Mouse (Mus musculus) limb, embryonic 14.5 days (tissue): ENCODE results near the gene Gm45713. TPM values are rescaled to one million over a fixed set of nuclear protein-coding genes. Genes with fewer than 3 reads are reported as not detected.

Experiments used
- ATAC-seq: fragments of 200-750 bp; cut with Nextera tagmentation; 2 replicates; pipeline ENCODE4 v1.8.0; 2017; ENCODE audit warnings: low read depth, moderate number of reproducible peaks, moderate TSS enrichment; ENCODE audit not compliant: low FRiP score
- DNase-seq: peaks from one replicate; pipeline ENCODE4 v3.0.0-alpha.2; 2015; ENCODE audit warnings: low spot score
- H3K27ac ChIP-seq: fragments of 300-500 bp; sonication (generic); replicated peaks from 2 replicates; pipeline ENCODE4 v1.5.1; 2014; ENCODE audit warnings: low read depth, mild to moderate bottlenecking, low read length, moderate library complexity, mixed read lengths
- H3K27me3 ChIP-seq: fragments of 300-500 bp; sonication (generic); 2 replicates; pipeline ENCODE4 v1.6.1; 2014; ENCODE audit warnings: low read length, mixed read lengths; ENCODE audit not compliant: control insufficient read depth, insufficient read depth
- H3K36me3 ChIP-seq: fragments of 300-500 bp; sonication (generic); 2 replicates; pipeline ENCODE4 v1.6.1; 2014; ENCODE audit warnings: mild to moderate bottlenecking, low read length, moderate library complexity, mixed read lengths; ENCODE audit not compliant: control insufficient read depth, insufficient read depth
- H3K4me1 ChIP-seq: fragments of 300-500 bp; sonication (generic); 2 replicates; pipeline ENCODE4 v1.6.1; 2014; ENCODE audit warnings: antibody characterized with exemption, low read length, mixed read lengths; ENCODE audit not compliant: control insufficient read depth, insufficient read depth
- H3K4me2 ChIP-seq: fragments of 300-500 bp; sonication (generic); replicated peaks from 2 replicates; pipeline ENCODE4 v1.6.1; 2014; ENCODE audit warnings: low read depth, mild to moderate bottlenecking, low read length, moderate library complexity; ENCODE audit not compliant: severe bottlenecking
- H3K4me3 ChIP-seq: fragments of 300-500 bp; sonication (generic); replicated peaks from 2 replicates; pipeline ENCODE4 v1.5.1; 2014; ENCODE audit warnings: low read length
- H3K9ac ChIP-seq: fragments of 300-500 bp; sonication (generic); 2 replicates; pipeline ENCODE4 v1.6.1; 2014; ENCODE audit warnings: mild to moderate bottlenecking, low read depth, low read length, moderate library complexity; ENCODE audit not compliant: severe bottlenecking
- H3K9me3 ChIP-seq: fragments of 300-500 bp; sonication (generic); 2 replicates; pipeline ENCODE4 v1.6.1; 2016; ENCODE audit warnings: low read length; ENCODE audit not compliant: control insufficient read depth
- POLR2A ChIP-seq: fragments of 200-500 bp; IDR thresholded peaks from 2 replicates; pipeline ENCODE4 v1.8.0; 2012; ENCODE audit warnings: inconsistent platforms, mild to moderate bottlenecking, moderate library complexity, borderline replicate concordance; ENCODE audit not compliant: insufficient read depth, insufficient read length; ENCODE audit errors: extremely low read depth
- WGBS: fragments of 180-500 bp; shearing (Covaris S2); extraction: QIAGEN DNeasy Blood & Tissue Kit; methylation state at CpG from one replicate; pipeline ENCODE4 v1.1.7; 2014; 5-methylcytosine and 5-hydroxymethylcytosine counted together
- polyA plus RNA-seq, 2 experiments: library from polyadenylated mRNA; depleted of rRNA in 1 of 2; stranded (reverse) in 1 of 2; unstranded in 1 of 2; fragments of >200 nt; fragmentation: Nextera tagmentation in 1 of 2; extraction: Ambion mirVana in 1 of 2; gene quantifications; 2 replicates each; pipeline versions ENCODE4 v1.2.1 to v1.2.3; 2012 to 2014

Gene Gm45713
- polyA plus RNA-seq, 2 experiments = 0.31 to 1.4 TPM

- DNase-seq (no peak), ATAC-seq (no peak)
- peak within 1 kb of the TSS; percentile 61 for H3K4me2 ChIP-seq
- peak within 1 kb of the TSS; percentile 42 for H3K4me3 ChIP-seq
- WGBS = 2% methylated on average over 35 of the region's 41 CpGs
- H3K9me3 ChIP-seq = peaks cover 2% of the 10 kb centered on the region; the same call in 1 of the 2 replicates
- peaks cover 65% of the 10 kb centered on the region for H3K27me3 ChIP-seq
- H3K36me3 ChIP-seq = peaks cover 16% of the 10 kb centered on the region
- peak within 1 kb of the TSS; percentile 56 for H3K9ac ChIP-seq
- H3K4me1 ChIP-seq = 0 out of 2 replicates have a peak, but pooled peaks cover 4% of the 10 kb centered on the region
- H3K27ac ChIP-seq = no peak within 1 kb of the TSS
- TF ChIP-seq POLR2A = no peak
Measured at GRCm38 (mm10) chr7:45163735-45164490, 27.9 kb upstream of the Gm45713 start, which contains the start of gene Slc17a7. TSS of gene Slc17a7 (plus strand) at chr7:45163949.

GRCm38 (mm10) chr7:45162996-45163615, 27.1 kb upstream of the Gm45713 start:
- ATAC-seq (no peak), DNase-seq (no peak)
- no peak overlapping the region; the same call in 1 of the 2 replicates for H3K4me3 ChIP-seq
- 0 out of 2 replicates have a peak, but pooled peaks cover 4% of the 10 kb centered on the region for H3K4me1 ChIP-seq
- WGBS = 70% methylated on average over 9 of the region's 9 CpGs
- peaks cover 57% of the 10 kb centered on the region for H3K27me3 ChIP-seq
- no peaks in the 10 kb centered on the region for H3K9me3 ChIP-seq
- no peak for TF ChIP-seq POLR2A
- H3K27ac ChIP-seq = no peak overlapping the region
- no peak overlapping the region for H3K9ac ChIP-seq
- H3K36me3 ChIP-seq = peaks cover 24% of the 10 kb centered on the region
- no peak overlapping the region for H3K4me2 ChIP-seq

DNA sequence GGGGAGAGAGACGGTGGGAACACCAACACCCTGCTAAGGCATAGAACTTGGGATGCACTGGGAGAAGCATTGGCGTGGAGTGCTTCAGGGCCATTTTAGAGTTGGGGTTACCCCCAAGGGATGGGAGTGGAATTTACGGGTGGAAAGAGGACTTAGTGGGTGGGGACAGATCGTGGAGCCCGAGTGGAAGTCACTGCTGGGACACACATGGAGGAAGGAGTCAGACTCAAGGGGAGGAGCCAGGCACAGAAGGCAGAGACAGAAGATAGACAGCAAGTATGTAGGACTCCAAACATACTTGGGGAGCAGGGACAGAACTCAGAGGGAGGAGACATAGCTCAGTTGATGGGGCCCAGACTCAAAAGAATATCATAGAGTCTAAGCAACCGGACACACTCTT, 26.5 kb upstream of the Gm45713 start:
- no peak for DNase-seq
- H3K9me3 ChIP-seq = no peaks in the 10 kb centered on the region
- H3K4me1 ChIP-seq = 0 out of 2 replicates have a peak, but pooled peaks cover 4% of the 10 kb centered on the region
- no peak overlapping the region for H3K9ac ChIP-seq
- peaks cover 52% of the 10 kb centered on the region for H3K27me3 ChIP-seq
- 27% methylated on average over 6 of the region's 6 CpGs for WGBS
- H3K36me3 ChIP-seq = peaks cover 28% of the 10 kb centered on the region
- no peak for TF ChIP-seq POLR2A
- peak overlapping the region; percentile 35 for H3K4me3 ChIP-seq
- no peak overlapping the region for H3K27ac ChIP-seq
- H3K4me2 ChIP-seq = peak overlapping the region; percentile 60
- ATAC-seq = no peak

DNA sequence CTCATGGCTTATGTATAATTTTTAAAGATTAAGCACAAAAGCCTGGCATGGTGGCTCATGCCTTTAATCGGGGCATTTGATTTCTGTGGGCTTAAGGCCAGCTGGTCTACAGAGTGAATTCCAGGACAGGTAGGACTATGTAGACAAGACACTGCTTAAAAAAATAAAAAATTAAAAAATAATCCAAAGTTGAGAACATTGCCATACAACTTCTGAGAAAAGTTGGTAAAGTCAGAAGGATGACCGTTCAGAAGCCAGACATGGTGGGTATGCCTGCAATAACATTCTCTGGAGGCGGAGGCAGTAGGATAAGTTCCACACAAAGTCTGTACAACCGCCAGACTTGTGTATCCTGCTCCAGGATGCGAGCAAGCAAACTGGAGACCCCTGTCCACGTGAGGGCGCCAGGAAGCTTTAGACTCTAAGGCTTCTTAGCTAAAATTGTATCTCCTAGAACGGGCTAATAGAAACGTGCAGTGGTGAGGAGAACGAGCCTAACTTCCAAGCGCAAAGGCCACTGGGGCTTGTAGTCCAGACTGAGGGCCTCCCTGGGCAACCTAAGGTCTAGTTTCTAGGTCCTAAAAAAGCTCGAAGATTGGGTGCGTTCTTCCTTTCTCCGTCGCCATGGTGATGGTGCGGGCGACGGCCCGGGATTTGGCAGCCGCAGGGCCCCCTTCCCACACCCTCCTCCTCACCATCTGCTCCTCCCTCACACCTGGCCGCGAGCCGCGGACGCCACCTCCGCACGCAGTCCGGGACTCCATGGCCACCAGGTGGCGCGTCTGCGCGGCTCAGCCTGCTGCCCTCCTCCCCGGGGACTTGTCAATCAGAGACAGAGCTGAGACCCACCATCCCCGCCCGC, 25.8 kb upstream of the Gm45713 start:
- no peak overlapping the region for H3K9ac ChIP-seq
- H3K4me2 ChIP-seq = peak overlapping the region; percentile 60
- no peak for TF ChIP-seq POLR2A
- DNase-seq = peak; percentile 97
- H3K27ac ChIP-seq = no peak overlapping the region
- H3K9me3 ChIP-seq = no peaks in the 10 kb centered on the region
- peaks cover 45% of the 10 kb centered on the region for H3K27me3 ChIP-seq
- peak; percentile 93 for ATAC-seq
- H3K4me1 ChIP-seq = 0 out of 2 replicates have a peak, but pooled peaks cover 4% of the 10 kb centered on the region
- peaks cover 28% of the 10 kb centered on the region for H3K36me3 ChIP-seq
- H3K4me3 ChIP-seq = peak overlapping the region; percentile 35
- 4% methylated on average over 33 of the region's 35 CpGs for WGBS

DNA sequence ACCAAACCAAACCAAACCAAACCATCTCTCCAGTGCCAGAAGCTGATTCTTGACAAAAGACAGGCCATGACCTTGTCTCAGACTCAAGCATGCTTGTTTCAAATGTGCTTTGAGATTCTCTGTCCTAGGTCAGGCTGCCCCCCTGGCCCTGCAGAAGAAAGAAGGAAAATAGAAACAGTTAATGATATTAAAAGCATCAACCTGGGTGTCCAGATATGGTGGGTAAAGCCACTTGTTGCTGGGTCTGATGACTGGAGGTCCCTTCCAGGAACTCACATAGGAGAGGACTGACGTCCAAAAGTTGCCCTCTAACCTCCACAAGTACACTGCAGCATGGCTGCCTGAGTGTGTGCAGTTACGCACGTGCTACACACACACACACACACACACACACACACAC, 24.8 kb upstream of the Gm45713 start:
- DNase-seq = no peak
- no peak overlapping the region for H3K9ac ChIP-seq
- H3K4me1 ChIP-seq = 0 out of 2 replicates have a peak, but pooled peaks cover 4% of the 10 kb centered on the region
- no peak for TF ChIP-seq POLR2A
- no peak overlapping the region for H3K4me3 ChIP-seq
- no peak overlapping the region for H3K27ac ChIP-seq
- peaks cover 35% of the 10 kb centered on the region for H3K27me3 ChIP-seq
- no peaks in the 10 kb centered on the region for H3K9me3 ChIP-seq
- no peak for ATAC-seq
- WGBS = 88% methylated on average over 3 of the region's 3 CpGs
- H3K36me3 ChIP-seq = peaks cover 28% of the 10 kb centered on the region
- H3K4me2 ChIP-seq = no peak overlapping the region
